Mouse (Mus musculus) hindbrain, embryonic 15.5 days (tissue): ENCODE data around the gene Cd63. TPM values are rescaled to one million over a fixed set of nuclear protein-coding genes. Genes with fewer than 3 reads are reported as not detected.
A peak's percentile ranks its signal among the peaks of the same experiment; 100 is the strongest.

Experiments used
- ATAC-seq: fragments of 200-750 bp; cut with Nextera tagmentation; 2 replicates; pipeline ENCODE4 v1.8.0; 2017; ENCODE audit warnings: low read depth, moderate number of reproducible peaks, moderate TSS enrichment; ENCODE audit not compliant: low FRiP score
- H3K27ac ChIP-seq: fragments of 300-500 bp; sonication (generic); replicated peaks from 2 replicates; pipeline ENCODE4 v1.5.1; 2015; ENCODE audit warnings: mild to moderate bottlenecking, inconsistent platforms
- H3K27me3 ChIP-seq: fragments of 300-500 bp; sonication (generic); 2 replicates; pipeline ENCODE4 v1.6.1; 2015; ENCODE audit warnings: control low read depth, inconsistent platforms
- H3K36me3 ChIP-seq: fragments of 300-500 bp; sonication (generic); 2 replicates; pipeline ENCODE4 v1.6.1; 2015; ENCODE audit warnings: control low read depth, inconsistent platforms
- H3K4me1 ChIP-seq: fragments of 300-500 bp; sonication (generic); replicated peaks from 2 replicates; pipeline ENCODE4 v1.6.1; 2015; ENCODE audit warnings: control low read depth, inconsistent platforms
- H3K4me2 ChIP-seq: fragments of 300-500 bp; sonication (generic); 2 replicates; pipeline ENCODE4 v1.6.1; 2015; ENCODE audit warnings: moderate library complexity, mild to moderate bottlenecking, inconsistent platforms
- H3K4me3 ChIP-seq: fragments of 300-500 bp; sonication (generic); 2 replicates; pipeline ENCODE4 v1.5.1; 2015; ENCODE audit warnings: mild to moderate bottlenecking, inconsistent platforms
- H3K9ac ChIP-seq: fragments of 300-500 bp; sonication (generic); 2 replicates; pipeline ENCODE4 v1.6.1; 2015; ENCODE audit warnings: inconsistent platforms
- H3K9me3 ChIP-seq: fragments of 300-500 bp; sonication (generic); 2 replicates; pipeline ENCODE4 v1.6.1; 2016; ENCODE audit warnings: control low read depth, inconsistent platforms
- WGBS: fragments of 180-500 bp; shearing (Covaris S2); methylation state at CpG from one replicate; pipeline ENCODE4 v1.1.7; 2015; 5-methylcytosine and 5-hydroxymethylcytosine counted together
- polyA plus RNA-seq: library from polyadenylated mRNA; unstranded; fragments of >200 nt; fragmentation: Nextera tagmentation; extraction: Ambion mirVana; gene quantifications from 2 replicates; pipeline ENCODE4 v1.2.1, GENCODE M21; 2015

Cd63 gene
- polyA plus RNA-seq, 1 experiment from 2014 or later: 262 TPM

- Histone ChIP-seq H3K9ac (peak overlapping the region; percentile 47), H3K4me3 (peak overlapping the region; percentile 52), H3K36me3 (no peaks in the 10 kb centered on the region), H3K27me3 (peaks cover 50% of the 10 kb centered on the region), H3K4me1 (peaks cover 17% of the 10 kb centered on the region; the same call in 1 of the 2 replicates), H3K4me2 (peak overlapping the region; percentile 92), H3K27ac (no peak overlapping the region), H3K9me3 (no peaks in the 10 kb centered on the region)
- ATAC-seq: peak; percentile 9; the same call in 1 of the 2 replicates
- WGBS: 3% methylated on average over 21 of the region's 21 CpGs
Measured at GRCm38 (mm10) chr10:128933976-128934721, 33.4 kb downstream of the Cd63 start.

GRCm38 (mm10) chr10:128934997-128935787 lies 34.4 kb downstream of the Cd63 start:
- Histone ChIP-seq H3K4me2 (peak overlapping the region; percentile 92), H3K9ac (no peak overlapping the region), H3K4me1 (peaks cover 17% of the 10 kb centered on the region; the same call in 1 of the 2 replicates), H3K27ac (no peak overlapping the region), H3K27me3 (peaks cover 50% of the 10 kb centered on the region), H3K36me3 (no peaks in the 10 kb centered on the region), H3K4me3 (peak overlapping the region; percentile 52; the same call in 1 of the 2 replicates), H3K9me3 (no peaks in the 10 kb centered on the region)
- WGBS: 65% methylated on average over 7 of the region's 7 CpGs
- no peak for ATAC-seq

GRCm38 (mm10) chr10:128935826-128936440 lies 35.1 kb downstream of the Cd63 start:
- no peak overlapping the region for H3K9ac ChIP-seq
- ATAC-seq: no peak
- peaks cover 17% of the 10 kb centered on the region; the same call in 1 of the 2 replicates for H3K4me1 ChIP-seq
- no peaks in the 10 kb centered on the region for H3K9me3 ChIP-seq
- WGBS: 72% methylated on average over 8 of the region's 8 CpGs
- no peaks in the 10 kb centered on the region for H3K36me3 ChIP-seq
- peaks cover 50% of the 10 kb centered on the region for H3K27me3 ChIP-seq
- H3K4me3 ChIP-seq: no peak overlapping the region
- H3K27ac ChIP-seq: no peak overlapping the region
- H3K4me2 ChIP-seq: peak overlapping the region; percentile 92

- no peak overlapping the region for H3K27ac ChIP-seq
- WGBS: 69% methylated on average over 12 of the region's 12 CpGs
- peaks cover 17% of the 10 kb centered on the region; the same call in 1 of the 2 replicates for H3K4me1 ChIP-seq
- no peak for ATAC-seq
- no peaks in the 10 kb centered on the region for H3K9me3 ChIP-seq
- no peak overlapping the region for H3K4me2 ChIP-seq
- no peak overlapping the region for H3K9ac ChIP-seq
- peaks cover 33% of the 10 kb centered on the region for H3K27me3 ChIP-seq
- no peak overlapping the region for H3K4me3 ChIP-seq
- H3K36me3 ChIP-seq: no peaks in the 10 kb centered on the region
Measured at GRCm38 (mm10) chr10:128937756-128938390, 37.1 kb downstream of the Cd63 start.

- peaks cover 27% of the 10 kb centered on the region for H3K27me3 ChIP-seq
- no peaks in the 10 kb centered on the region for H3K9me3 ChIP-seq
- no peak overlapping the region for H3K9ac ChIP-seq
- no peak overlapping the region for H3K27ac ChIP-seq
- no peak overlapping the region for H3K4me2 ChIP-seq
- no peaks in the 10 kb centered on the region for H3K36me3 ChIP-seq
- H3K4me1 ChIP-seq: peaks cover 12% of the 10 kb centered on the region; the same call in 1 of the 2 replicates
- no peak overlapping the region for H3K4me3 ChIP-seq
- peak; percentile 25 for ATAC-seq
- 66% methylated on average over 9 of the region's 9 CpGs for WGBS
Measured at GRCm38 (mm10) chr10:128938457-128938856, 37.7 kb downstream of the Cd63 start.

- Histone ChIP-seq H3K27me3 (peaks cover 23% of the 10 kb centered on the region), H3K27ac (no peak overlapping the region), H3K9ac (no peak overlapping the region), H3K4me2 (no peak overlapping the region), H3K9me3 (no peaks in the 10 kb centered on the region), H3K36me3 (no peaks in the 10 kb centered on the region), H3K4me3 (no peak overlapping the region), H3K4me1 (peaks cover 8% of the 10 kb centered on the region; the same call in 1 of the 2 replicates)
- ATAC-seq: peak; percentile 27; the same call in 1 of the 2 replicates
- 64% methylated on average over 5 of the region's 5 CpGs for WGBS
Measured at GRCm38 (mm10) chr10:128938974-128939373, 38.2 kb downstream of the Cd63 start.

- WGBS: 86% methylated on average over 10 of the region's 10 CpGs
- H3K36me3 ChIP-seq: no peaks in the 10 kb centered on the region
- no peak for ATAC-seq
Measured at GRCm38 (mm10) chr10:128940475-128941061, 39.8 kb downstream of the Cd63 start.

GRCm38 (mm10) chr10:128945675-128946074 lies 44.9 kb downstream of the Cd63 start:
- WGBS: 18% methylated on average over 3 of the region's 3 CpGs
- no peak overlapping the region for H3K9ac ChIP-seq
- peak; percentile 6; the same call in 1 of the 2 replicates for ATAC-seq
- no peaks in the 10 kb centered on the region for H3K36me3 ChIP-seq
- no peak overlapping the region for H3K4me3 ChIP-seq
- H3K27ac ChIP-seq: no peak overlapping the region
- no peaks in the 10 kb centered on the region for H3K9me3 ChIP-seq
- H3K27me3 ChIP-seq: no peaks in the 10 kb centered on the region
- H3K4me1 ChIP-seq: no peaks in the 10 kb centered on the region
- no peak overlapping the region for H3K4me2 ChIP-seq

More at GRCm38 (mm10) chr10:128940475-128941061, 39.8 kb downstream of the Cd63 start:
- H3K4me2 ChIP-seq: no peak overlapping the region
- no peak overlapping the region for H3K27ac ChIP-seq
- no peak overlapping the region for H3K9ac ChIP-seq
- no peaks in the 10 kb centered on the region for H3K9me3 ChIP-seq
- no peak overlapping the region for H3K4me3 ChIP-seq
- no peaks in the 10 kb centered on the region for H3K4me1 ChIP-seq
- peaks cover 10% of the 10 kb centered on the region for H3K27me3 ChIP-seq

GRCm38 (mm10) chr10:128947496-128947895 lies 46.7 kb downstream of the Cd63 start:
- 91% methylated on average over 4 of the region's 4 CpGs for WGBS
- H3K4me1 ChIP-seq: no peaks in the 10 kb centered on the region
- H3K4me3 ChIP-seq: no peak overlapping the region
- H3K9me3 ChIP-seq: no peaks in the 10 kb centered on the region
- no peak overlapping the region for H3K9ac ChIP-seq
- H3K27ac ChIP-seq: no peak overlapping the region
- ATAC-seq: no peak
- H3K4me2 ChIP-seq: no peak overlapping the region
- H3K36me3 ChIP-seq: no peaks in the 10 kb centered on the region
- H3K27me3 ChIP-seq: no peaks in the 10 kb centered on the region

- no peak for ATAC-seq
- H3K27ac ChIP-seq: no peak overlapping the region
- H3K9ac ChIP-seq: no peak overlapping the region
- WGBS: 75% methylated on average over 16 of the region's 16 CpGs
- H3K4me1 ChIP-seq: no peaks in the 10 kb centered on the region
- H3K4me2 ChIP-seq: no peak overlapping the region
- no peak overlapping the region for H3K4me3 ChIP-seq
- H3K27me3 ChIP-seq: no peaks in the 10 kb centered on the region
- H3K36me3 ChIP-seq: no peaks in the 10 kb centered on the region
- H3K9me3 ChIP-seq: no peaks in the 10 kb centered on the region
Measured at GRCm38 (mm10) chr10:128950208-128950887, 49.6 kb downstream of the Cd63 start.

- no peaks in the 10 kb centered on the region for H3K27me3 ChIP-seq
- no peak overlapping the region for H3K4me3 ChIP-seq
- no peak for ATAC-seq
- H3K36me3 ChIP-seq: no peaks in the 10 kb centered on the region
- H3K27ac ChIP-seq: no peak overlapping the region
- no peaks in the 10 kb centered on the region for H3K9me3 ChIP-seq
- 78% methylated on average over 10 of the region's 10 CpGs for WGBS
- no peaks in the 10 kb centered on the region for H3K4me1 ChIP-seq
- H3K9ac ChIP-seq: no peak overlapping the region
- H3K4me2 ChIP-seq: no peak overlapping the region
Measured at GRCm38 (mm10) chr10:128958340-128958739, 57.6 kb downstream of the Cd63 start.
